Mouse (Mus musculus): ENCODE results near the gene Samhd1. TPM values are rescaled to one million over a fixed set of nuclear protein-coding genes. Genes with fewer than 3 reads are reported as not detected.

Samhd1 gene
- polyA plus RNA-seq, 1 experiment from 2014 or later: 25.6 TPM

- Histone ChIP-seq H3K4me1 (replicated peaks) (peaks cover 8% of the 10 kb centered on the region; the same call in 1 of the 2 replicates), H3K27ac (no peak overlapping the region), H3K36me3 (peaks cover 90% of the 10 kb centered on the region), H3K27me3 (no peaks in the 10 kb centered on the region), H3K9me3 (no peaks in the 10 kb centered on the region), H3K4me3 (replicated peaks) (no peak overlapping the region), H3K9ac (replicated peaks) (no peak overlapping the region), H3K4me2 (no peak overlapping the region)
- ATAC-seq (ENCODE audit: insufficient number of reproducible peaks, insufficient read depth, low FRiP score, low TSS enrichment, low read depth): no peak
- WGBS: 85% methylated on average over 8 of the region's 8 CpGs
These were observed 82.6 kb downstream of the Samhd1 start for GRCm38 (mm10) chr2:157052448-157052847.

GRCm38 (mm10) chr2:157049831-157050243 lies 85.2 kb downstream of the Samhd1 start:
- no peak overlapping the region for H3K27ac ChIP-seq
- peaks cover 8% of the 10 kb centered on the region; the same call in 1 of the 2 replicates for H3K4me1 ChIP-seq (replicated peaks)
- H3K9ac ChIP-seq (replicated peaks): no peak overlapping the region
- 0 out of 2 replicates have a peak, but pooled peaks cover 10% of the 10 kb centered on the region for H3K9me3 ChIP-seq
- 83% methylated on average over 8 of the region's 8 CpGs for WGBS
- H3K4me3 ChIP-seq (replicated peaks): no peak overlapping the region
- H3K27me3 ChIP-seq: no peaks in the 10 kb centered on the region
- no peak overlapping the region for H3K4me2 ChIP-seq
- H3K36me3 ChIP-seq: peaks cover 96% of the 10 kb centered on the region
- ATAC-seq (ENCODE audit: insufficient number of reproducible peaks, insufficient read depth, low FRiP score, low TSS enrichment, low read depth): no peak

GRCm38 (mm10) chr2:157048395-157049181 lies 86.5 kb downstream of the Samhd1 start:
- Histone ChIP-seq H3K36me3 (peaks cover 96% of the 10 kb centered on the region), H3K4me2 (no peak overlapping the region), H3K9ac (replicated peaks) (no peak overlapping the region), H3K4me1 (replicated peaks) (peaks cover 8% of the 10 kb centered on the region; the same call in 1 of the 2 replicates), H3K27ac (no peak overlapping the region), H3K27me3 (no peaks in the 10 kb centered on the region), H3K9me3 (0 out of 2 replicates have a peak, but pooled peaks cover 10% of the 10 kb centered on the region), H3K4me3 (replicated peaks) (no peak overlapping the region)
- 92% methylated on average over 13 of the region's 13 CpGs for WGBS
- ATAC-seq (ENCODE audit: insufficient number of reproducible peaks, insufficient read depth, low FRiP score, low TSS enrichment, low read depth): no peak

Other genes starting within 250 kb of the Samhd1 start
- 0.58 and 0.76 TPM in 2 replicates for gene Sla2, start 248.1 kb downstream of the Samhd1 start, polyA plus RNA-seq (2016; fragmentation: Nextera tagmentation; extraction: Ambion mirVana)
- 42.0 TPM in 2 replicates for gene Ndrg3, start 143.2 kb downstream of the Samhd1 start, polyA plus RNA-seq (2016; fragmentation: Nextera tagmentation; extraction: Ambion mirVana)
- gene Dsn1, start 128.1 kb downstream of the Samhd1 start, polyA plus RNA-seq (2016; fragmentation: Nextera tagmentation; extraction: Ambion mirVana): 54.1 and 58.8 TPM in 2 replicates
- 5.0 and 5.6 TPM in 2 replicates for gene Soga1, start 56.0 kb downstream of the Samhd1 start, polyA plus RNA-seq (2016; fragmentation: Nextera tagmentation; extraction: Ambion mirVana)
- not detected in 2 replicates for gene Tldc2, start 48.2 kb downstream of the Samhd1 start, polyA plus RNA-seq (2016; fragmentation: Nextera tagmentation; extraction: Ambion mirVana)
- gene Rbl1, start 69.3 kb upstream of the Samhd1 start, polyA plus RNA-seq (2016; fragmentation: Nextera tagmentation; extraction: Ambion mirVana): 27.7 and 28.0 TPM in 2 replicates
- 266 and 271 TPM in 2 replicates for gene Rpn2, start 143.8 kb upstream of the Samhd1 start, polyA plus RNA-seq (2016; fragmentation: Nextera tagmentation; extraction: Ambion mirVana)
- gene Mroh8, start 144.3 kb upstream of the Samhd1 start, polyA plus RNA-seq (2016; fragmentation: Nextera tagmentation; extraction: Ambion mirVana): 0.84 and 0.91 TPM in 2 replicates
- gene Ghrh, start 212.2 kb upstream of the Samhd1 start, polyA plus RNA-seq (2016; fragmentation: Nextera tagmentation; extraction: Ambion mirVana): not detected in 2 replicates
- 77.7 and 79.4 TPM in 2 replicates for gene Manbal, start 232.3 kb upstream of the Samhd1 start, polyA plus RNA-seq (2016; fragmentation: Nextera tagmentation; extraction: Ambion mirVana)